Mouse (Mus musculus): ENCODE measurements at regions not wholly inside any gene's neighbourhood (a gene's known extent, or its start where the extent isn't known, plus 50 kb on each side); places are given as distances from the start of the nearest gene placed in this dataset.

DNA sequence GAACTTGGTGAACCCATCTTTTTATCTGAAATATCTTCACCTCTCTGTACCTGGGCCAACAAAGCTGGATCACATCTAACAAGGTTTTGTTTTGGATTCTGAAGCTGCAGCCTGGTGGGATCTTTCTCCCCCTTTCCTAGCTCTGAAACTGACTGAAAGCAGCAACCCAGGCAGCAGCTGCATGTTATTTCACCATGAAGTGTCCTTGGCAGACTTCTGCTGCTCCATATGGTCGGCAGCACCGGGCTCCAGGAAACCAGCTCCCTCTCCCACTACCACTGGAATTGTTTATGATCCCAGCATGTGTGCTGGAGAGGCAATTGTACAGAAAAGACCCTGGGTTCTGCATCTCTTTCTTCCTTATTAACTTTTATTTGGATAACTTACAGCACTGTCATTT, 145.0 kb downstream of the Spata18 start:
- no peak for DNase-seq (ENCODE audit: low read depth, low spot score)

DNA sequence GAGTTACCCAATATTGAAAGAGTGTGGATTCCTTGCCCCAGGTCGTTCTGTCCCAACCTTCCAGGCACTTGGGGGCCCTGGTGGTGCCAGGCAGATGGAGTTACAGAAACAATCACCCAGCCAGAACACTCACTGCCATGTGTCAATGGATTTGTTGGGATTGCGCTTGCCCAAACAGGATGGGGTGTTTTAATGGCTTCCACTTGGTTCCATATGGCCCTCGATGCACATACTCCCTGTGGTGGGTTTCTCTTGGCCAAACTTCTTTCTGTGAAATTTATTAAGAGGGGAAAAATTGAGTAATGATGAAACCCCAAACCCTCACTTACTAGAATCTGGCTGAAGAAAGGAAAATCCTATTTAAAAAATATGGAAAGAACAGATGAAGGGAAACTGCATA, 146.8 kb downstream of the Spata18 start:
- DNase-seq (ENCODE audit: low read depth, low spot score), result no peak

DNA sequence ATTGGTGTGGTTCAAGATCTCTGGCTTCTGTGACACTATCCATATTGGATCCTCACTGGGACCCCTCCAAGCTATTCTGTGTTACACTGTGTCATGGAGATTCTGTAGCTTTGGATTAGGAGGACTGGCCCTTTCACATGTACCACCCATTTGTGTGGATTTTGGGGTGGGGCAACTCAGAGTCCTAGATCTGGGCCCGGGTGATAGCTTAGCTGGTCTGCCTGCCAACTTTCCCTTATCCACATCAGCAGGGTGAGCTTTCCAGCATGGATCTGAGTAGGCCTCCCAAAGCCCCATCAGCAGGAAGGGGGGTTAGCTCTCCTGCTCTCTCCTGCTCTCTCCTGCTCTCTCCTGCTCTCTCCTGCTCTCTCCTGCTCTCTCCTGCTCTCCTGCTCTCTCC, 152.3 kb downstream of the Spata18 start:
- no peak for DNase-seq (ENCODE audit: low read depth, low spot score)

DNA sequence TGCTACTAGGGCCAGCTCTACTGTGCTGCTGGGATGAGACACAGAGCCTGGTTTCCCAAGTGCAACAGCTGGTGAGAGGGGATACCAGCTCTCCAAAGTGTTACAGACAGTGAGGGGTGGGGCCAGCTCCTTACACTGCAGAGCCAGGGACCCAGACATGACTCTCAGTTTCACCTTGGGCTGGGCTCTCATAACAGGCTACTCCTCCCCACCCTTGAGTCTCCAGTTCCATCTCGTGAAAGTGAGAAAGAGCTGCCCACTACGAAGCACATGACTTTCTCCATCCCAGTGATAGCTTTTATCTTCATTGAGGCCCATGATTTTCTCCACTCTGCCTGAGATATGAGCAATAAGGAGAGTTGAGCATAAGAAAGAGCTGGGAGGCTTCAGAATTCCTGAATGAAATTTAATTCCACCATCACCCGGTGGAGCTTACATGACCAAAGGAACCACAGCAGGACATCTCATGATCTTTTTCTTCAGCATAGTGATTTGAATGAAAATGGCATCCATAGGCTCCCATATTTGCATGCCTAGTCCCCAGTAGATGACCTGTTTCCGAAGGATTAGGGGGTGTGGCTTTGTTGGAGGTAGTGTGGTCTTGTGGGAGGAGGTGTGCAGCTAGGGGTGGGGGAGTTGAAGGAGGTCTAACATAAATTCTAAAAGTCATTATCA, 153.5 kb downstream of the Spata18 start:
- no peak for DNase-seq (ENCODE audit: low read depth, low spot score)

DNA sequence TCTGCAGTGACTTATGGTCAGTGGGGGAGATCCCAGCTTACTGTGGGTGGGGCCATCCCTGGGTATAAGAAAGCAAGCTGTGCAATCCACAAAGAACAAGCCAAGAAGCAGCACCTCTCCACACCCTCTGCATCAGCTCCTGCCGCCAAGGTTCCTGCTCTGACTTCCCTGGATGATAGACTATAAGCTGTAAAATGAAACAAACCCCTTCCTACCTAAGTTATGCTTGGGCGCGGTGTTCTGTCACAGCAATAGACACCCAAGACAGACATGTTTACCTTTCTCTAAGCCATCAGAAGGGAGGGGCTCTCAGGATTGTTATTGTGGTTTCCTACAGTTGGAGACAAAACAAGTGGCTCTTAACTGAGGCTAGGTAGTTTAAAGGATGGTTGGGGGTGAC, 159.5 kb downstream of the Spata18 start:
- no peak for DNase-seq (ENCODE audit: low read depth, low spot score)

DNA sequence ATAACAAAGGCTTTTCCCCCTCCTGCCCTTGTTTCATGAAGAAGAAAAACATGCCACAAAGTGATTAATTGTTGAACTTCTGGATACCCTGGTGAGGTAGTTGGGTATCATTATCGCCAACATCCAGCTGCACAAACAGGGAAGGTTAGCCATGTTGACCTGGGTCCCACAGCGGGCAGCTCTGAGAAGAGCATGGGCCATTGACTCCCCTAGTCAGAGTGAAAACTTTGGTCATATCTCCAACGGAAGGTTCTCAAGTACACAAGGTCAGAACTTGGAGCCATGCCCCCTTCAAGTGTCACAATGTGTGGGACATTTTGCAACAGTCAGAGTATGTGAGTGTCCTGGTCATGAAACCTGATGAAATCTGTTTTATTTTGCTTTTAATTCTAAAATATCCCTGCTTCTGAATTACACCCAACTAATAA, 159.9 kb downstream of the Spata18 start:
- no peak for DNase-seq (ENCODE audit: low read depth, low spot score)

DNA sequence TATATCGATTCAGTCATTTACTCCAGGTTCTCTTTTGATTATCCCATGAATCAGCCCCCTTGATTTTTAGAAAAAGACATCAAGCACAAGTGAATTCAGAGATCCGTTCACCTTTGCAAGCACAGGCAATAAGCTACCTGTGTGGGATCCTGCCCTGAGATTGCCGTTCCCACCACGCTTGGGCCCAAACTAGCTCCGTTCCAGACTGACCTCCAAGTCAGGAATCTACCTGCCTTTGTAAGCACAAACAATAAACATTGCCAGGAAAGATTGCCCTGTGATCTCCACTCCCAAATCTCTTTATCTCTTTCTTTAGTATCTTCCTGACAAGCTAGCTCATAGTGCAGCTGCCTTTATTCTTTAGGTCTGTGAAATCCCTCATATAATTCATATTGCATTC, 164.6 kb downstream of the Spata18 start:
- no peak for DNase-seq (ENCODE audit: low read depth, low spot score)

DNA sequence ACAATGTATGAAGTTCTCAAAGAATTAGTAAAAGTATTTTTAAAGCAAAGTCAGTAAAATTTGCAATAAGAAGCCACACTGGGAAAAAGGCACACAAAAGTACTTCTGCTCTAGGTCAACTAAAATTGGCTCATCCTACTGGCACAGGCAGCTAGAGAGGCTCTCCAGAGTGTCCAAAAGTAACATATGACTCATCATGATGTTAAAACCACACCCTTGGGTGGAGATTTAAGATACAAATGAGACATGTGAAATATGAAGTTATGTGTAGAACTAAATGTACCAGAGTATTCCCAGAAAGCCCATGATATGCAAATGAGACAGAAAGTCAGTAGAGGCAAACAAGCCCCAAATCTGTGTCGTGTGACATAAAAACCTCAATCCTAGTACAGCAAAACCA, 166.0 kb downstream of the Spata18 start:
- no peak for DNase-seq (ENCODE audit: low read depth, low spot score)

DNA sequence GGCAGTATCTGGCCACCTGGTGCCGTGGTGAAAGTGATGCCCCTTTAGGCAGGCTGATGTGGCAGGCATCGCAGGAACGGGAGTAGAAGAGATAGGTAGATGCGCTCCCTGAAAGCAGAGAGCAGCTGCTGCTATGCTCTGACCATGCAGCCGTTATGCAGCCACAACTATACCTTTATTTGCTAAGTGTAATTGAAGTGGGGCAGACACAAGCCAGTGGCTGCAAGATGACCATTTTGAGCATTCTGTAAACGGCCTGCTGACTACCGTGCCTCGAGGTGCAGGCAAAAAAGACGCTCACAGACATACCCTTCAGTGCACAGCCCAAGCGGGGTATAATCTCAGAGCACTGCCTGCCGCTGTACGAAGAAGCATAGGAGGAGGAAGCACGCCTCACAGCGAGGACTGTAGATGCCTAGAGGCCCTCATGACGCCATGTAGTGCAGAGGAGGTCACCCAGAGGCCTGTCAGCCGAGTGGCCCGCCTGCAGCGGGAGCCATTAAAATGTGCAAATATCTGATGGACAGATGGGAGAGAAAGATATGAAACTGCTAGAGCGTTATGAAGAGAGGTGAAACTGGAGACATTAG, 170.9 kb downstream of the Spata18 start:
- DNase-seq (ENCODE audit: low read depth, low spot score), result no peak

DNA sequence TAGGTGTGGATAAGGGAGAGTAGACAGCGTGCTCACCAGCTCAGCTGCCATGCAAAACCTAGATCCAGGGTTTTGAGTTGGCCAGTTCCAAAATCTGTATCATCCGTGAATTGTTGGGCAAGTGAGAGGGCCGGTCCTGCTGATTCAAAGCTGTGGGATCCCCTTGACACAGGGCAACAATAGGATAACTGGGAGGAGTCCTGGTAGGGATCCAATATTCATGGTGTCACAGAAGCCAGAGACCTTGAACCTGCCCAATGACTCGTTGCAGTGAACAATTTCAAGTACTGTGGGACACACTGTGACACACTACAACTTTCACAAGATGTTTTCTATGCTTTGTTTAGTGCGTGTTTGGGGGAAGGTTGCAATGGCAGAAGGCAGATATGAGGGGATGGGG, 172.2 kb downstream of the Spata18 start:
- no peak for DNase-seq (ENCODE audit: low read depth, low spot score)

DNA sequence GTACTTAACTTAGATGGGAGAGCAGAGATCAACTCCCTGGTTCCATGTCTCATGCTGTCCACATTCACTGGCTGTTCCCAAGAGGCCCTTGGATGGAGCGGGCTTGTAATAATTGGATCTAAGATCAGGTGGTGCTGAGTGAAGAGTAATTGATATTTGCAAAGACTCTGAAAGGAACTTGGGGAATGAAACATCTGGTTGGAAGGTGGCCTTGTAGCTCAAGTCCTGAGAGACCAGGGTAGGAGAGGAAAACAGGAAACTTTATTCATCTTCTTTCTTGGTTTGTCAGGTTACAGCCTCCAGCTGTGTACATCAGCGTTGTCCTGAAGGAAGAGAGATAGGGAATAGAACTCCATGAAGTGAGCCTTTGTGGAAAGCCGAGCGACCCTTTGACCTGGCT, 175.8 kb downstream of the Spata18 start:
- DNase-seq (ENCODE audit: low read depth, low spot score), result no peak

DNA sequence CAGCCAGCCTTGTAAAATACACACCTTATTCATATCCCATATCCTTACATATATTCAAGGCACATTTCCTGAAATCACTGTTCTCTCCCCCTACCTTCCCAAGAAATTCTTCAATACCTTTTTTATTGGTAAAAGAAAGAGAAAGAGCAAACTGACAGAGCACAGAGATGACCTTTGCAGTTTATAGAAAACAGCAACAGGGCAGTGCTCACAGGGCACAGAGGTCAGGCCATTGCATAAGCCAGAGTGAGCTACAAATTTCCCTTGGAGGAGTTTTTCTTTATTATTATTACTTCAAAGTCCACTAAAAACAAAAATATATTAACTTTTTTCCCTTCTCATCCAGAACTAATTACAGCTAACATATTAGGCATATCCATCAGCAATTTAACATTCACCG, 182.5 kb downstream of the Spata18 start:
- DNase-seq (ENCODE audit: low read depth, low spot score), result no peak

DNA sequence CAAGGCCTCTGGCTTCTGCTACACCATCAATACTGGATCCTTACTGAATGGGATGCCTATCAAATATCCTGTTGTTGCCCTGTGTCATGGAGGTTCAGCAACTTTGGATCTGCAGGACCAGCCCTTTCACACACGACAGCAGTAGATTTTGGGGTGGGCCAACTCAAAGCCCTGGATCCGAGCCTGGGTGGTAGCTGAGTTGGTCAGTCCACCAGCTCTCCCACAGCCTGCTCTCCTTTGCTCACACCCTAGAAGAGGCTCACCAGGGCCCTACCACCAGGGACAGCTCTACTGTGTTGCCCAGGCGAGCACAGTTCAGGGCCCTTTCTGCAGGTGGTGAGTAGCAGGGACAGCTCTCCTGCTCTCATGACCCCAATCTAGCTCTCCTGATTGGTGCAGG, 192.6 kb downstream of the Spata18 start:
- no peak for DNase-seq (ENCODE audit: low read depth, low spot score)

DNA sequence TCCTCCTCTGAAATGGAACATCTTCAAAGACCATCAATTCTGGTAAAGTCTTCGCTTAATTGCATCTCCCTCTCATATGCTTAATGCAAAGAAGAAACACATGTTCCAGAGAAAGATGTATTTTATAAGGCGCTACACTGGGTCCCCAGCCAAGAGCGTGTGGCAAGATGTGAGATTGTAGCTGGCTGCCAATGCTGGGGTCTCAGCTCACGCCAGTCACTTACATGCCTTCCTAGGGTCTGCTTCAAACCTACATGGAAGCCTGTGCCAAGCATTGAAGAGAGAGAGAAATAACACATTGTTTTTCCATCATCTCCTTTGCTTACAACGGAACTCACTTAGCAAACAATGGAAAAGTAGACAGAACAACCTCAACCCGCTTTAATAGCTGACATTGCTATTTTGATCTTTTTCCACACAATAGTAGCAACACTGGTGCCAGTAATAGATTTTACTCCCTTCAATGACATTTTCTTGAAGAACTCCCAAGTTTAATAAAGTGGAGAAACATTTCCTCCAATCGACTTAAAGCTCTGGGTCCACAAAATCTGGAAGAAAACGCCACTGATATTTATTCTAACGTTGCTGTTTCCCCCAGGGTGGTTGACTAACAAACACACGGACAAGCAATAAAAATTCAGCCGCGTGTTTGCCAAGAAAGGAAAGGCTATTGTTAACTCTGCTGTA, 195.1 kb downstream of the Spata18 start:
- no peak for DNase-seq (ENCODE audit: low read depth, low spot score)

DNA sequence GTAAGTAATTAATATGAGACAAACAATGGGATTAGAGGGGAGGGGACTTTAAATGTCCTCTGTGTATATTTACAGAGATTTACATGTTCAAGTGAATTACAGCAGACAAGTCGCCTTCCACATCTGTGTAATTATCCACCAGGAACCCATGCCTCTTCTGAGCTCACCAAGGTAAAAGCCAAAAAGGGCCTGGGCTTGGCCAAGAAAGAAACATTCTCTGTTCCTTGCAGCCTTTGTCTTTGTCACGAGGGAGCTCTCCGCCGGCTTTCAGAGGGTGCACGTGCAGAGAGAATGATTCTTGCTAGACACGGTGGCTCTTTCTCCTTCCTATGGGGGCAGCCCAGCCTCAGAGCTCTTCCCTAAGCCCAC, 195.6 kb downstream of the Spata18 start:
- no peak for DNase-seq (ENCODE audit: low read depth, low spot score)

DNA sequence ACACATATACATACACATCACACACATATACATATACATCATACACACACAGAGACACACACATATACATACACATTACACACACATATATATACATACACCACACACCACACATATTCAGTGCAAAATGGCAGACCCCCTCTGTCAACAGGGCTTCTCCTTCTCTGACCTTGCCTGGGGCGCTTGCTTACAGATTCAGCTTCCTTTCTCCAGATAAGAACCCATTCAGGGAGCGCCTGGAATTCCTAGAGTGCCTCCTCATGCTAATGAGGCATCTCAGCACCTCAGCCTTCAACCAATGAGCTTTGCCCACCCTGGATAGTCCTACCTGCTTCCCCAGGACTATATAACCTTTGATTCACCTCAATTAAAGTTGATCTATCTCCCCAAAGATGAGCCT, 200.3 kb downstream of the Spata18 start:
- no peak for DNase-seq (ENCODE audit: low read depth, low spot score)

DNA sequence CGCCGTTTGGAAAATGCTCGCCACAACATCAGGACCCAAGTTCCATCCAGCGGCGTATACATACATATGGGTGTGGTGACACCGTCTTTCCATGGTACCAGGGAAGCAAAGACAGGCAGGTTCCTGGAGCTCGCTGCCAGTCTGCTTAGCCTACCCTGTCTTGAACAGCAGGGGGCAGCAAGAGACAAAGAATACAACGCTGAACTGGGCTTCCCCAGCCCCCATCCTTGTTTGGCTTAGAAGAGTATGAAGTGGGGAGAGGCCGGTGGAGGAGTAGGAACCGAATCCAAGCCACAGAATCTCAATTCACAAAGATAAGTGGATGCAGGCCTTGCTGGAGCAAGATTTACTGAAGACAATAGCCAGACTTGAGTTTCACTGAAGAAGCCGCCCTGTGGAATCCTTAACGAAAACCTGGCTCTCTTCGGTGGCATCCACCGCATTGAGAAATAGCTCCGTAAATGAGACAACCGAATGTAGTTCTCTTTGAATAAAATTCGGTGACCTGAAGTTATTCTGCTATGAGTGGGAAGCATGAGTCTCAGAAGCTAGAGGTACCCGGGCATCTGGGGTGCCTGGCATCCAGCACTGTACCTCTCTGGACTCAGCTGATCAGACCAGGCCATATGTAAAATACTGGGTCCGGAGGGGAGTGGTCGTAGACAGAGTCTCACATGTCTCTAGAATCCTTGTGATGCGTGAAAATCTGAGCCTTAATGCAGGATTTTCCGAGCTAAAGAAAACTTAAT, 203.0 kb downstream of the Spata18 start:
- peak; percentile 86 for DNase-seq (ENCODE audit: low read depth, low spot score)

DNA sequence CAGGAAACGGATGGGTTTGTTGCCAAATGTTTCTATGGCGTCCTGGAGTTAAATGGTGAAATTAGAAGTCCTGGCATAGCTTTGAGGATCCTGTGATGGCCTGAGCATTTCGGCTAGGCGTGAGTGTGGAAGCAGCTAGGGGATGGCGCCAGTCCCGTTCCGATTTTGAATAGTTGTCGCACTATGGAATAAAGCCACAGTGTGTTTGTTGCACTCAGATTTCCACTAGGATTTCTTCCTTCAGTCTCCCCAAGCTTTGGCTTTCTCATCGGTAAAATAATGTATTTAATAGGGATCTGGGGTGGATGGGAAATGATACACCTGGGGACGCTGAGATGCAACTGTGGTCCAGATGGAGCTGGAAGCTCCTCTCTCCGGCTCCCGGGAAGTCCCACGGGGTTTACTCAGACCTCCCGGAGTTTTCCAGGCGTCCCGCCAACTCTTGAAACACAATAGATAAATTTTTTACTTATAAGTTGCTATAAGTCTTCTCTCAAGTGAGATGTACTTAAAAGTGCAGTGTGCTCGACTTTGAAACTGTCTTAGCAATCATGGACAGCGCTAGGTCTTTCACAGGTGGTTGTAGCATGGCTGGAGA, 203.7 kb downstream of the Spata18 start:
- no peak for DNase-seq (ENCODE audit: low read depth, low spot score)

DNA sequence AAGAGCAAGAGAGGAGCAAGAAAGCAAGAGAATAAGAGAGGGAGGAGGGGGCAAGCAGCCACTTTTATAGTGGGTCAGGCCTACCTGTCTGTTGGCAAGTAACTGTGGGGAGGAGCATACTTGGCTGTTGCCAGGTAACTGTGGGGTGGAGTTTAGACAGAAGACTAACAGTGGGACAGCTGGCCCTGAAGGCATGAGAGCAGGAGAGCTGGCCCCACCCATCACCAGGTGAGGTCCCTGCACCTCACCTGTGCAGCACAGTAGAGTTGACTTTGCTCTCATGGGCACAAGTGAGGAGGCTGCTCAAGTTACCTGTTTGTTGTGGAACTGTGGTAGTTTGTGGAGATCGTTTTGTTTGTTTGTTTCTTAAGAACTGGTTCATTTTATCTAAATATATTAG, 208.1 kb downstream of the Spata18 start:
- DNase-seq (ENCODE audit: low read depth, low spot score), result no peak

DNA sequence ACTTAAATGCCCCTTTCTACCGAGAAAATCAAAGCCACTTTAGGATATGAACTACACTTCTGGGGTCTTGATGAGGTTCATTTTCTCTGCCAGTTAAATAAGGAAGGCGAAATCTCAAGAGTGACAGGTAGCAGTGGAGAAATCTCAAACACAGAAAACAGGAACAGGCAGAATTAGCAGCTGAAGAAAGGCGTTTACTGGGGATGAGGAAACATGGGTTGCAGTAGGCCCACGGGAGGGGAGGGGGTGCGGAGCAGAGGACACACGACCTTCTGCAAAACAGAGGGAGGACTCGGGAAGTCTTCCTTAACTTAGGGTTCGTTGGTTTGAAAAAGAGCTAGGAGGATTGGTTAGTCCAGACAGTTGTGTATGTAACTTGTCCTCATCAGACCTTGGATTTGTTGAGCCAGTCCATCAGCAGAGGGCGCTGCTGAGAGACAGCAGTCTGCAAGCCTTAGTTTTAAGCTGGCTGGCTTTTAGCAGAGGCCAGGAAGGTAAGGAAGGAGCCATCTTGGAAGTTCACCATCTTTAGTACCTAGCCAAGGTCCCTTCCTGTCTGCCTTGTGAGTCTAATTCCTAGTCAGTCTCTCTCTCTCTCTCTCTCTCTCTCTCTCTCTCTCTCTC, 204.0 kb downstream of the Usp46 start:
- peak; percentile 68 for DNase-seq (ENCODE audit: low read depth, low spot score)

DNA sequence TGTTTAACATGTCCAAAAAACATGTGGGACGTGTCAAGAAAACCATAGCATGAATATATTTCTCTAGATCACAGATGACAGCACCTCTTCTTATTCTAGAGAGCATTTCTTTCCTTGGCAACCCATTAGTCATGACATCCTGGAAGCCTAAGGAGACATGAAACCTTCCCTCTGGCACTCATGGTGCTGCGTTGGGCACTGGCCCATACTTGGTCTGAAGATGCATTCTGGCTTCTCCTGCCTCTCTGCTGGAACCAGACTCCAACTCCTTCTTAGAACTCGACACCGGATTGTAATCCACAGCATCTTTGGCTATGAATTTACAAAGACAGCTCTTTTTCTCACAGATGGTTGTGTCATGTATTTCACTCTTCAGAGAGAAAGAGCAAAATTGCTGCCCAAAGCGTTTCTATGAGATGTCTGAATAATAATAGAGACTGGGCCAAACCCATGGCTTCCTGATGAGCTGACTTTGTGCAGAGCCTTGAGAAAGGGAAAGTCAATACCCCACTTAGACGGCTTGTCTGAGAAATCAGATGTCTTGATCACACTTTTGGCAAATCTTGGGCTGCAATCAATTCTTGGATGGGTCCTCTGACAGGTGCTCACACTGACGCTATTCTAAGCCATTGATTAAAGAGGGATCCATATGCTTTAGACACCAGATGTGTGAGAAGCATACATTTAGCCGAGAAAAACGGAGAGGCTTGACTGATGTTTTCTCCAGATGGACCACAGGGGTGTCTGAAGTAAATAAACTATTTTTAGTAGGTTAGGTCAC, 195.4 kb downstream of the Usp46 start:
- no peak for DNase-seq (ENCODE audit: low read depth, low spot score)
